Mouse (Mus musculus): ENCODE results near the gene Rps16. TPM values are rescaled to one million over a fixed set of nuclear protein-coding genes. Genes with fewer than 3 reads are reported as not detected.

Gene Rps16
- total RNA-seq, 1 experiment from 2014 or later: 1,083 TPM

GRCm38 (mm10) chr7:28401030-28401429 is 50.6 kb downstream of the Rps16 start:
- peak in 1 of 2 experiments; percentile 21; a peak in 1 of 4 replicates for ATAC-seq (replicated peaks in 1 of 2; ENCODE audit: insufficient read depth in 1 of 2, low FRiP score in 2 of 2, low TSS enrichment in 1 of 2, low read depth in 1 of 2, poor library complexity in 2 of 2, severe bottlenecking in 2 of 2)

- no peak for ATAC-seq (replicated peaks in 1 of 2; ENCODE audit: insufficient read depth in 1 of 2, low FRiP score in 2 of 2, low TSS enrichment in 1 of 2, low read depth in 1 of 2, poor library complexity in 2 of 2, severe bottlenecking in 2 of 2)
These were observed 51.5 kb downstream of the Rps16 start for GRCm38 (mm10) chr7:28401942-28402341.

Other genes with a start within 250 kb of the Rps16 start
- not detected in 2 replicates for gene 9530053A07Rik, start 221.2 kb upstream of the Rps16 start, total RNA-seq (2017)
- 162 and 213 TPM in 2 replicates for gene Fbl, start 180.9 kb upstream of the Rps16 start, total RNA-seq (2017)
- 4.7 and 6.1 TPM in 2 replicates for gene Dyrk1b, start 171.2 kb upstream of the Rps16 start, total RNA-seq (2017)
- 6.4 and 8.6 TPM in 2 replicates for gene Eid2, start 82.8 kb upstream of the Rps16 start, total RNA-seq (2017)
- gene Eid2b, start 72.9 kb upstream of the Rps16 start, total RNA-seq (2017): 4.5 and 4.8 TPM in 2 replicates
- gene Selenov, start 59.5 kb upstream of the Rps16 start, total RNA-seq (2017): not detected in 2 replicates
- 0.25 TPM in 1 of 2 replicates, not detected in the other for gene Dll3, start 48.4 kb upstream of the Rps16 start, total RNA-seq (2017)
- gene Timm50, start 38.6 kb upstream of the Rps16 start, total RNA-seq (2017): 27.8 and 42.9 TPM in 2 replicates
- gene Supt5, start 11.9 kb upstream of the Rps16 start, total RNA-seq (2017): 66.2 and 71.9 TPM in 2 replicates
- 3.5 and 12.5 TPM in 2 replicates for gene Plekhg2, start 21.9 kb downstream of the Rps16 start, total RNA-seq (2017)
- gene Zfp36, start 29.6 kb downstream of the Rps16 start, total RNA-seq (2017): 166 and 198 TPM in 2 replicates
- gene Med29, start 42.1 kb downstream of the Rps16 start, total RNA-seq (2017): 15.8 and 32.4 TPM in 2 replicates
- gene Paf1, start 42.3 kb downstream of the Rps16 start, total RNA-seq (2017): 181 and 184 TPM in 2 replicates
- gene Gmfg, start 86.8 kb downstream of the Rps16 start, total RNA-seq (2017): 584 and 882 TPM in 2 replicates
- gene Lrfn1, start 101.3 kb downstream of the Rps16 start, total RNA-seq (2017): 2.2 and 8.7 TPM in 2 replicates
- not detected in 2 replicates for gene Ifnl2, start 159.8 kb downstream of the Rps16 start, total RNA-seq (2017)
- gene Ifnl3, start 172.2 kb downstream of the Rps16 start, total RNA-seq (2017): not detected in 2 replicates
- not detected in 2 replicates for gene Sycn, start 190.2 kb downstream of the Rps16 start, total RNA-seq (2017)
- gene Nccrp1, start 196.6 kb downstream of the Rps16 start, total RNA-seq (2017): not detected in 2 replicates
- 5.2 and 6.3 TPM in 2 replicates for gene Samd4b, start 247.5 kb downstream of the Rps16 start, total RNA-seq (2017)
- 7.0 and 10.4 TPM in 2 replicates for gene Pak4, start 247.5 kb downstream of the Rps16 start, total RNA-seq (2017)

All from hematopoietic stem cell, adult 5-6 weeks (primary cell).